9 mouse cellular contexts compared by ENCODE assay signal in the genomic region with DNA sequence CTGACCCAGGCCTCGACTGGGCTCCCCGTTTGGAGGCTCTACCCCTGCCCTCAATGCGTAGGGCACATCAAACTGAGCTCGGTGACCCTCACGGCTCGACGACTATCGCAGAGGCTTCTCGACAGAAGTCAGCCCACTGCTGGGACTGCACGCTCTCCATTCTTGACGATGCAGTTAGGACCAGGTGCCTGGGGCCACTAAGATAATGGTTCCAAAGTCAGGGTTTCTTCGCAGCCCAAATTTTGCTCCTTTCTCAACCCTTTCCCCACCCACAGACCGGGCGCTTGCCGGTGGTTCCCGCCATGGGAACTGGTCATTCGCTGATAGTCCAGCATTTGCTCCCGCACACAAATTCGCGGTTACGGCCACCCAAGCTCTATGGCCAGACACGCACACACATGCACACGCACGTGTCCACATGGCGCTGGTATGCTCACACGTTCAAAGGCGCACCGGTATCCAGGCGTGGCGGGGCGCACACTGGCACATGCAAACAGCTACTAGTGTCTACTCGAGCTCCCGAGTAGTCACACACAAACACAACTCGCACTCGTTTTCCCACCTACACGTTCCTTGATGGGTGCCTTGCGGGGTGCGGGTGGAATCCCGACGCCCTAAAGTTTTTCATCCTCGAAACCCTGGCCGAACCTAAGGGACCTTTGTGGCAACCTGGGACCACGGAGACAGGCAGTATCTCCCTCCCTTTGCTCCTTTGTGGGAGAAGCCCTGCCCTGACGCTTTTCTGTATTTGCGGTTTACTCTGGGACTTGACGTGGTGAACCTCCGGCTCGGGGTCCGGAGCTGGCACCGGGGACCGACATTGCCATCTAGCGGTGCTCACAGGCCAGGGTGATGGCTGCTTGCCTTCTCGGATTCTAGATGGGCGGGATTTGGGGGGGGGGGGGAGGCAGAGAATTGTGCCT. TPM values are rescaled to one million over a fixed set of nuclear protein-coding genes. Genes with fewer than 3 reads are reported as not detected.
DNase-seq lines count a peak whose midpoint lies in the region; ATAC-seq lines count a peak whose summit lies in the region.
"Had no signal": no experiment of that assay in that cellular context is flagged by ENCODE, and none has a peak within 500 bp of the region (broad histone marks: within the 10 kb centered on the region; RNA-seq: fewer than 3 reads in every experiment).

No protein-coding gene starts in this region.

- 7% methylated on average over 52 of the region's 54 CpGs for WGBS in embryonic facial prominence, embryonic 14.5 days

- 0 out of 2 replicates have a peak, but pooled peaks cover 4% of the 10 kb centered on the region for H3K36me3 ChIP-seq in embryonic facial prominence, embryonic 14.5 days (ENCODE audit: control insufficient read depth, insufficient read depth, low read length)
- H3K36me3 ChIP-seq in splenic B cell, adult 2 months (ENCODE audit: control insufficient read depth, insufficient read depth, low read length, poor library complexity, severe bottlenecking): no peaks in the 10 kb centered on the region

- peak overlapping the region; percentile 96 for H3K4me2 ChIP-seq in embryonic facial prominence, embryonic 14.5 days (ENCODE audit: low read depth, low read length)

- no peaks in the 10 kb centered on the region for H3K9me3 ChIP-seq in embryonic facial prominence, embryonic 14.5 days (ENCODE audit: control insufficient read depth, low read length)

- H3K4me1 ChIP-seq in embryonic facial prominence, embryonic 14.5 days (ENCODE audit: control insufficient read depth, insufficient read depth, low read length): peaks cover 21% of the 10 kb centered on the region

- intact Hi-C loops in left cerebral cortex, postnatal 14 days (cut with DNase I): loop anchor here (2.0 kb wide), 1 partner anchor 145 kb away; no protein-coding TSS in a partner anchor

- H3K9ac ChIP-seq in embryonic facial prominence, embryonic 14.5 days (ENCODE audit: low read depth, low read length): peak overlapping the region; percentile 43; the same call in 1 of the 2 replicates

- peak; percentile 53 for ATAC-seq in embryonic facial prominence, embryonic 14.5 days (ENCODE audit: low read depth)
- peak; percentile 58 to 61 for ATAC-seq in hematopoietic stem cell, adult 5-6 weeks (replicated peaks in 1 of 2; ENCODE audit: insufficient read depth in 1 of 2, low FRiP score in 2 of 2, low TSS enrichment in 1 of 2, low read depth in 1 of 2, poor library complexity in 2 of 2, severe bottlenecking in 2 of 2)
- peak; percentile 67 for ATAC-seq in megakaryocyte progenitor cell, adult 5-6 weeks (replicated peaks; ENCODE audit: poor library complexity)

- H3K27ac ChIP-seq in embryonic facial prominence, embryonic 14.5 days (replicated peaks; ENCODE audit: low read depth, low read length): no peak overlapping the region

- peak; percentile 63 for DNase-seq in layer of hippocampus, adult 9-11 months
- no peak for DNase-seq in layer of hippocampus, adult 9-10 months (ENCODE audit: low spot score)
- DNase-seq in adrenal gland, adult 2 months: peak; percentile 79
- DNase-seq in embryonic facial prominence, embryonic 14.5 days (ENCODE audit: low spot score): peak; percentile 82
- peak; percentile 80 to 81 for DNase-seq in left cerebral cortex, postnatal 14 days (ENCODE audit: low spot score in 2 of 2)
- peak; percentile 83 for DNase-seq in splenic B cell, adult 2 months (ENCODE audit: low read depth, low spot score)

- H3K27me3 ChIP-seq in embryonic facial prominence, embryonic 14.5 days (replicated peaks; ENCODE audit: control insufficient read depth, insufficient read depth, low read length): peaks cover 39% of the 10 kb centered on the region
- H3K27me3 ChIP-seq in splenic B cell, adult 2 months (ENCODE audit: control insufficient read depth, insufficient read depth, low read length, poor library complexity, severe bottlenecking): no peaks in the 10 kb centered on the region; the same call in 1 of the 2 replicates

- H3K4me3 ChIP-seq in embryonic facial prominence, embryonic 14.5 days (ENCODE audit: low read depth, low read length): peak overlapping the region; percentile 62

RNA-seq across cellular contexts. Expression of a gene that starts 3.4 kb away (rescaled TPM):
- 1 to 10 TPM; 2.1 to 3.1 TPM for total RNA-seq in adrenal gland, adult 2 months (2021)
- 0.28 and 0.49 TPM in 2 replicates for polyA plus RNA-seq in adrenal gland, adult 2 months (2012; rRNA removed)
- 0.31 and 0.47 TPM in 2 replicates for polyA plus RNA-seq in embryonic facial prominence, embryonic 14.5 days (2014; fragmentation: Nextera tagmentation; extraction: Ambion mirVana)
- 0.56 TPM in 1 of 2 replicates, not detected in the other for total RNA-seq in hematopoietic stem cell, adult 5-6 weeks (2017)
- total RNA-seq in left cerebral cortex, postnatal 14 days (2021): 10 to 100 TPM; 37.3 to 42.0 TPM
- 0.17 TPM in 2 replicates for total RNA-seq in megakaryocyte progenitor cell, adult 5-6 weeks (2015)
- total RNA-seq in megakaryocyte progenitor cell, adult 5-6 weeks (2017): 0.17 TPM in 1 of 2 replicates, not detected in the other

RNA-seq across cellular contexts. Expression of a gene that starts 8.4 kb away (rescaled TPM):
- 1 to 10 TPM; 6.0 to 8.0 TPM for total RNA-seq in adrenal gland, adult 2 months (2021)
- 1.3 and 2.1 TPM in 2 replicates for polyA plus RNA-seq in adrenal gland, adult 2 months (2012; rRNA removed)
- 700 and 828 TPM in 2 replicates for polyA plus RNA-seq in embryonic facial prominence, embryonic 14.5 days (2014; fragmentation: Nextera tagmentation; extraction: Ambion mirVana)
- 2.0 TPM in 1 of 2 replicates, not detected in the other for total RNA-seq in hematopoietic stem cell, adult 5-6 weeks (2017)
- total RNA-seq in left cerebral cortex, postnatal 14 days (2021): 10 to 100 TPM; 24.9 to 26.3 TPM
- 0.32 and 0.86 TPM in 2 replicates for total RNA-seq in megakaryocyte progenitor cell, adult 5-6 weeks (2015)
- total RNA-seq in megakaryocyte progenitor cell, adult 5-6 weeks (2017): 0.12 and 0.30 TPM in 2 replicates

RNA-seq across cellular contexts. Expression of a gene that starts 21.8 kb away (rescaled TPM):
- total RNA-seq in adrenal gland, adult 2 months (2021): not detected
- not detected in 2 replicates for polyA plus RNA-seq in adrenal gland, adult 2 months (2012; rRNA removed)
- polyA plus RNA-seq in embryonic facial prominence, embryonic 14.5 days (2014; fragmentation: Nextera tagmentation; extraction: Ambion mirVana): 0.70 and 0.76 TPM in 2 replicates
- total RNA-seq in hematopoietic stem cell, adult 5-6 weeks (2017): 0.25 and 1.0 TPM in 2 replicates
- total RNA-seq in left cerebral cortex, postnatal 14 days (2021): not detected
- not detected in 2 replicates for total RNA-seq in megakaryocyte progenitor cell, adult 5-6 weeks (2015)
- 0.21 and 0.95 TPM in 2 replicates for total RNA-seq in megakaryocyte progenitor cell, adult 5-6 weeks (2017)
- total RNA-seq: adrenal gland, postnatal 4 days had no signal

RNA-seq across cellular contexts. Expression of a gene that starts 52.0 kb away (rescaled TPM):
- 10 to 100 TPM; 37.8 to 57.6 TPM for total RNA-seq in adrenal gland, adult 2 months (2021)
- 108 and 122 TPM in 2 replicates for polyA plus RNA-seq in adrenal gland, adult 2 months (2012; rRNA removed)
- polyA plus RNA-seq in embryonic facial prominence, embryonic 14.5 days (2014; fragmentation: Nextera tagmentation; extraction: Ambion mirVana): 44.9 and 47.4 TPM in 2 replicates
- total RNA-seq in hematopoietic stem cell, adult 5-6 weeks (2017): 78.3 and 145 TPM in 2 replicates
- 100 to 1,000 TPM; 342 to 377 TPM for total RNA-seq in left cerebral cortex, postnatal 14 days (2021)
- 111 and 112 TPM in 2 replicates for total RNA-seq in megakaryocyte progenitor cell, adult 5-6 weeks (2015)
- 76.3 and 94.7 TPM in 2 replicates for total RNA-seq in megakaryocyte progenitor cell, adult 5-6 weeks (2017)

Comparison
In these comparisons a context has a peak if more than half of its experiments do, and no peak if none do; other contexts are left out.
1. RNA of a gene that starts 3.4 kb away (total RNA-seq): 37.3 to 42.0 TPM in left cerebral cortex, postnatal 14 days; 2.1 to 3.1 TPM in adrenal gland, adult 2 months, 0.17 TPM in megakaryocyte progenitor cell, adult 5-6 weeks and 0.56 TPM in hematopoietic stem cell, adult 5-6 weeks; every median in the first group is over 4 times any median in the second.
2. Peak in every context shown above with its lines, with median percentiles within 50 percentile points of each other: ATAC-seq.